Mouse (Mus musculus): ENCODE measurements around the gene Gtf3a. TPM values are rescaled to one million over a fixed set of nuclear protein-coding genes. Genes with fewer than 3 reads are reported as not detected.

Gtf3a gene
- polyA plus RNA-seq, 1 experiment from 2014 or later, result 99.5 TPM

DNA sequence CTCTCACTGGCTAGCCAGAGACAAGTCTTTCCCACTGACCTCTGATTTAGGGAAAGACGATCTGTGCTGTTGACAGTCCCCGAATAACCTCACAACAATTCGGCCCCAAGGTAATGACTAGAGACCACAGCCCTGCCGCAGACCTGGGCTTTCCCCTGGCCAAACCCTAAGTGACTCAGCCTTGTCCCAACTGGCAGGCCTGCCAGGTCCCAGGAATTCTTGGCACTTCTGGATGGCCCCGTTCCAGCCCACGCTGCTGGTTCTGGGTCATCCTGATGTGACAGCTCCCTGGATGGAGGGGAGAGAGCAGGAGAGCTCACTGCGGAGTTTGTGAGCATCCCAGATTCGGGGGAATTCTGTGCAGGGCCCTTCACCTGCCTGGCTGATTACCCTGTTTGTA lies 45.1 kb downstream of the Gtf3a start:
- Histone ChIP-seq H3K9ac (no peak overlapping the region), H3K27me3 (ENCODE audit: control insufficient read depth, insufficient read depth, low read length) (no peaks in the 10 kb centered on the region), H3K27ac (no peak overlapping the region), H3K4me1 (replicated peaks; ENCODE audit: control insufficient read depth, insufficient read depth, low read length) (no peaks in the 10 kb centered on the region), H3K4me3 (replicated peaks; ENCODE audit: low read length) (no peak overlapping the region), H3K9me3 (ENCODE audit: control insufficient read depth, low read length) (no peaks in the 10 kb centered on the region), H3K36me3 (replicated peaks; ENCODE audit: control insufficient read depth, insufficient read depth) (no peaks in the 10 kb centered on the region), H3K4me2 (replicated peaks) (no peak overlapping the region)
- WGBS, result 79% methylated on average over 8 of the region's 8 CpGs
- DNase-seq (ENCODE audit: low spot score) (no peak), ATAC-seq (ENCODE audit: low FRiP score) (no peak)

GRCm38 (mm10) chr5:146994973-146995372 lies 46.5 kb downstream of the Gtf3a start:
- ATAC-seq (ENCODE audit: low FRiP score), result no peak
- 65% methylated on average over 6 of the region's 6 CpGs for WGBS
- Histone ChIP-seq H3K36me3 (replicated peaks; ENCODE audit: control insufficient read depth, insufficient read depth) (no peaks in the 10 kb centered on the region), H3K9ac (no peak overlapping the region), H3K27me3 (ENCODE audit: control insufficient read depth, insufficient read depth, low read length) (no peaks in the 10 kb centered on the region), H3K4me1 (replicated peaks; ENCODE audit: control insufficient read depth, insufficient read depth, low read length) (no peaks in the 10 kb centered on the region), H3K4me2 (replicated peaks) (no peak overlapping the region), H3K27ac (no peak overlapping the region), H3K4me3 (replicated peaks; ENCODE audit: low read length) (no peak overlapping the region), H3K9me3 (ENCODE audit: control insufficient read depth, low read length) (no peaks in the 10 kb centered on the region)
- no peak for DNase-seq (ENCODE audit: low spot score)

DNA sequence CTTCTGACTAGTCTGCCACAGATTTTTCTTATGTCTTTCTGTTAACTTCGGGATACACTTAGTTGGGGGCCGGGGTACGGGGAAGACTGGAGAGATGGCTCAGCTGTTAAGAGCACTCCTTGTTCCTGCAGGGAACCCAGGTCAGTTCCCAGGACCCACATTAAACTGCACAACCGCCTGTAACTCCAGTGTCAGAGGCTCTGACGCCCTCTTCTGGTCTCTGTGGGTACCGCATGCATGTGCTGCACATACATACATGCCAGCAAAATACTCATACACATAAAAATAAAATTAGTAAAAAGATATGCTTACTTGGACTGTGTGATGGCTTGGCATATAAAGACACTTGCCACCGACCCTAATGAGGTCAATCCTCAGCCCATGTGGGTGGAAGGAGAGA lies 48.4 kb downstream of the Gtf3a start:
- no peak overlapping the region for H3K9ac ChIP-seq
- H3K4me2 ChIP-seq (replicated peaks), result no peak overlapping the region
- no peaks in the 10 kb centered on the region for H3K9me3 ChIP-seq (ENCODE audit: control insufficient read depth, low read length)
- no peak overlapping the region for H3K4me3 ChIP-seq (replicated peaks; ENCODE audit: low read length)
- no peaks in the 10 kb centered on the region for H3K4me1 ChIP-seq (replicated peaks; ENCODE audit: control insufficient read depth, insufficient read depth, low read length)
- no peak for ATAC-seq (ENCODE audit: low FRiP score)
- H3K27me3 ChIP-seq (ENCODE audit: control insufficient read depth, insufficient read depth, low read length), result no peaks in the 10 kb centered on the region
- no peak for DNase-seq (ENCODE audit: low spot score)
- no peaks in the 10 kb centered on the region for H3K36me3 ChIP-seq (replicated peaks; ENCODE audit: control insufficient read depth, insufficient read depth)
- WGBS, result 87% methylated on average over 7 of the region's 7 CpGs
- no peak overlapping the region for H3K27ac ChIP-seq

GRCm38 (mm10) chr5:146998802-146999201 lies 50.3 kb downstream of the Gtf3a start:
- WGBS, result 93% methylated on average over 12 of the region's 12 CpGs
- no peaks in the 10 kb centered on the region for H3K9me3 ChIP-seq (ENCODE audit: control insufficient read depth, low read length)

GRCm38 (mm10) chr5:147001312-147001711 lies 52.9 kb downstream of the Gtf3a start:
- 86% methylated on average over 4 of the region's 4 CpGs for WGBS
- ATAC-seq (ENCODE audit: low FRiP score), result no peak
- no peaks in the 10 kb centered on the region for H3K36me3 ChIP-seq (replicated peaks; ENCODE audit: control insufficient read depth, insufficient read depth)
- H3K9me3 ChIP-seq (ENCODE audit: control insufficient read depth, low read length), result no peaks in the 10 kb centered on the region
- H3K27ac ChIP-seq, result no peak overlapping the region
- no peak overlapping the region for H3K4me3 ChIP-seq (replicated peaks; ENCODE audit: low read length)
- no peaks in the 10 kb centered on the region for H3K4me1 ChIP-seq (replicated peaks; ENCODE audit: control insufficient read depth, insufficient read depth, low read length)
- no peaks in the 10 kb centered on the region for H3K27me3 ChIP-seq (ENCODE audit: control insufficient read depth, insufficient read depth, low read length)
- no peak overlapping the region for H3K9ac ChIP-seq
- DNase-seq (ENCODE audit: low spot score), result no peak
- no peak overlapping the region for H3K4me2 ChIP-seq (replicated peaks)

More at GRCm38 (mm10) chr5:146998802-146999201, 50.3 kb downstream of the Gtf3a start:
- H3K4me2 ChIP-seq (replicated peaks), result no peak overlapping the region
- no peak overlapping the region for H3K9ac ChIP-seq
- no peak overlapping the region for H3K27ac ChIP-seq
- no peak for ATAC-seq (ENCODE audit: low FRiP score)
- no peak overlapping the region for H3K4me3 ChIP-seq (replicated peaks; ENCODE audit: low read length)
- no peaks in the 10 kb centered on the region for H3K36me3 ChIP-seq (replicated peaks; ENCODE audit: control insufficient read depth, insufficient read depth)
- DNase-seq (ENCODE audit: low spot score), result no peak
- H3K4me1 ChIP-seq (replicated peaks; ENCODE audit: control insufficient read depth, insufficient read depth, low read length), result no peaks in the 10 kb centered on the region
- H3K27me3 ChIP-seq (ENCODE audit: control insufficient read depth, insufficient read depth, low read length), result no peaks in the 10 kb centered on the region

DNA sequence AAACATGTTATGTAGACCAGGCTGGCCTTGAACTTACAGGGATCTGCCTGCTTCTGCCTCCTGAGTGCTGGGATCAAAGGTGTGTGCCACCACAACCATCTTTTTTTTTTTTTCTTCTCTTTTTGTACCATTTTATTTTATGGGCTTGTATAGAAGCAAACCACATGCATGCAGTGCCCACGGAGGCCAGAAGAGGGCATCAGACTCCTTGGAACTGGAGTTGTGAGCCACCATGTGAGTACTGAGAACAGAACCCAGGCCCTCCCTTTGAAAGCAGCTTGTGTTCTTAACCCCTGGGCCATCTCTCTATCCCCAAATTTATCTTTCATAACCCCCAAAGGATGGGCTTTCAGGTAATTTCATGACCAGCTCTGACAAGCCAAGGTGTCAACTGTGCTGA lies 54.8 kb downstream of the Gtf3a start:
- ATAC-seq (ENCODE audit: low FRiP score), result no peak
- no peak overlapping the region for H3K4me3 ChIP-seq (replicated peaks; ENCODE audit: low read length)
- no peaks in the 10 kb centered on the region for H3K4me1 ChIP-seq (replicated peaks; ENCODE audit: control insufficient read depth, insufficient read depth, low read length)
- DNase-seq (ENCODE audit: low spot score), result no peak
- no peak overlapping the region for H3K9ac ChIP-seq
- no peaks in the 10 kb centered on the region for H3K27me3 ChIP-seq (ENCODE audit: control insufficient read depth, insufficient read depth, low read length)
- no peaks in the 10 kb centered on the region for H3K9me3 ChIP-seq (ENCODE audit: control insufficient read depth, low read length)
- no peaks in the 10 kb centered on the region for H3K36me3 ChIP-seq (replicated peaks; ENCODE audit: control insufficient read depth, insufficient read depth)
- no peak overlapping the region for H3K4me2 ChIP-seq (replicated peaks)
- no peak overlapping the region for H3K27ac ChIP-seq
- 68% methylated on average over 1 of the region's 1 CpGs for WGBS

Other genes starting within 250 kb of the Gtf3a start
- gene Usp12, start 153.7 kb upstream of the Gtf3a start, polyA plus RNA-seq (2014; fragmentation: Nextera tagmentation; extraction: Ambion mirVana), result 12.1 and 13.8 TPM in 2 replicates
- 361 and 419 TPM in 2 replicates for gene Rpl21, start 115.8 kb upstream of the Gtf3a start, polyA plus RNA-seq (2014; fragmentation: Nextera tagmentation; extraction: Ambion mirVana)
- gene Rasl11a, start 103.6 kb upstream of the Gtf3a start, polyA plus RNA-seq (2014; fragmentation: Nextera tagmentation; extraction: Ambion mirVana), result 7.6 and 8.0 TPM in 2 replicates
- gene Mtif3, start 15.1 kb downstream of the Gtf3a start, polyA plus RNA-seq (2014; fragmentation: Nextera tagmentation; extraction: Ambion mirVana), result 27.4 and 28.5 TPM in 2 replicates
- 5.0 and 5.6 TPM in 2 replicates for gene Lnx2, start 127.9 kb downstream of the Gtf3a start, polyA plus RNA-seq (2014; fragmentation: Nextera tagmentation; extraction: Ambion mirVana)
- 109 and 113 TPM in 2 replicates for gene Polr1d, start 128.4 kb downstream of the Gtf3a start, polyA plus RNA-seq (2014; fragmentation: Nextera tagmentation; extraction: Ambion mirVana)
- gene Gsx1, start 240.0 kb downstream of the Gtf3a start, polyA plus RNA-seq (2014; fragmentation: Nextera tagmentation; extraction: Ambion mirVana), result 4.7 and 5.0 TPM in 2 replicates

Measured in hindbrain, embryonic 14.5 days (tissue).